Mouse (Mus musculus) MEL (cell line): ENCODE measurements around the gene Pramel7.

Experiments
- CTCF ChIP-seq, 3 experiments: IDR thresholded peaks in 2 of 3; conservative IDR thresholded peaks in 1 of 3; 2 replicates each; pipeline ENCODE4 v1.5.1; 2011 to 2012; ENCODE audit warnings: low read length in 3 of 3, low read depth in 2 of 3, mild to moderate bottlenecking in 2 of 3, improper control_type of control experiment in 1 of 3, inconsistent platforms in 1 of 3, mixed read lengths in 1 of 3, moderate library complexity in 1 of 3; ENCODE audit not compliant: control insufficient read depth in 1 of 3, insufficient read depth in 1 of 3, poor library complexity in 1 of 3, severe bottlenecking in 1 of 3
- EP300 ChIP-seq, 2 experiments: IDR thresholded peaks; 2 replicates each; pipeline ENCODE4 v1.6.1; 2011; ENCODE audit warnings: improper control_type of control experiment in 2 of 2, low read length in 2 of 2, low read depth in 1 of 2, mild to moderate bottlenecking in 1 of 2
- NELFE ChIP-seq: IDR thresholded peaks from 2 replicates; pipeline ENCODE4 v1.6.1; 2011; ENCODE audit warnings: low read depth, low read length, improper control_type of control experiment
- TCF12 ChIP-seq: IDR thresholded peaks from 2 replicates; pipeline ENCODE4 v1.6.1; 2014; ENCODE audit warnings: low read depth, mild to moderate bottlenecking, inconsistent platforms, low read length, improper control_type of control experiment, moderate library complexity

GRCm38 (mm10) chr2:87482276-87482675 is 14.6 kb downstream of the Pramel7 start:
- TF ChIP-seq NELFE (no peak), TCF12 (no peak), CTCF (IDR thresholded peaks at IDR 0.05 in 2 of 3, conservative IDR thresholded peaks at IDR 0.05 in 1 of 3; ENCODE audit: control insufficient read depth in 1 of 3, insufficient read depth in 1 of 3, low read depth in 2 of 3, low read length in 3 of 3, poor library complexity in 1 of 3, severe bottlenecking in 1 of 3) (no peak), EP300 (IDR thresholded peaks at IDR 0.05; ENCODE audit: low read depth in 1 of 2, low read length in 2 of 2) (no peak)
